In the genomic region with DNA sequence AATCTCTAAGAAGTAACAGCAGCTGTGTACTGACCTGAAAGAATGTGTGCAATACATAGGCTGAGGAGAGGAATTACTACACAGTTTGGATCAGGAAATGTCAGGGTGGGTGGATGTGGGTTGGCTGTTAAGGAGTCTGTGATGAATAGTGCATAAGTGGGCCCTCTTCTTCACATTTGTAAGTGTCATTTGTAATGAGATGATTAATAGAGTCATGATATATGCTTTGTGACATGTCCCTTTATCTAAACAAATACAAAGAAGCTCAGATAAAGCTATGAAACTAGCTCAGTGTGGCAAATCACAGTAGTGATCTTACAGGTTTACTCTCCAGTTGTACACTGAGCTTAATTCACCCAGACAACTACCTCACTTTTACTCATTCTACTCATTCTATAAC, we compare ENCODE assay signal across 23 mouse cellular contexts.
DNase-seq lines count a peak whose midpoint lies in the region; ATAC-seq lines count a peak whose summit lies in the region.
"Had no signal": no experiment of that assay in that cellular context is flagged by ENCODE, and none has a peak within 500 bp of the region (broad histone marks: within the 10 kb centered on the region; RNA-seq: fewer than 3 reads in every experiment).

No protein-coding gene starts in this region.

- H3K9ac ChIP-seq in limb, embryonic 11.5 days (ENCODE audit: low read length), result no peak overlapping the region
- H3K9ac ChIP-seq in forebrain, embryonic 15.5 days (replicated peaks), result no peak overlapping the region
- H3K9ac ChIP-seq: embryonic facial prominence, embryonic 12.5 days; forebrain, embryonic 13.5 days had no signal

- H3K27ac ChIP-seq in limb, embryonic 11.5 days (replicated peaks; ENCODE audit: low read depth, low read length), result no peak overlapping the region
- H3K27ac ChIP-seq in limb, embryonic 10.5 days, result no peak overlapping the region
- H3K27ac ChIP-seq in forebrain, embryonic 15.5 days (replicated peaks), result no peak overlapping the region
- H3K27ac ChIP-seq: embryonic facial prominence, embryonic 10.5 days; embryonic facial prominence, embryonic 12.5 days; forebrain, embryonic 13.5 days had no signal

- no peaks in the 10 kb centered on the region for H3K4me1 ChIP-seq in limb, embryonic 11.5 days (ENCODE audit: control insufficient read depth, insufficient read depth, low read length)
- no peaks in the 10 kb centered on the region for H3K4me1 ChIP-seq in limb, embryonic 10.5 days
- no peaks in the 10 kb centered on the region for H3K4me1 ChIP-seq in forebrain, embryonic 15.5 days
- H3K4me1 ChIP-seq: embryonic facial prominence, embryonic 10.5 days; embryonic facial prominence, embryonic 12.5 days; forebrain, embryonic 13.5 days had no signal

- no peak overlapping the region for H3K4me3 ChIP-seq in limb, embryonic 11.5 days (ENCODE audit: low read depth, low read length)
- no peak overlapping the region for H3K4me3 ChIP-seq in limb, embryonic 10.5 days
- no peak overlapping the region for H3K4me3 ChIP-seq in forebrain, embryonic 15.5 days
- H3K4me3 ChIP-seq: embryonic facial prominence, embryonic 10.5 days; embryonic facial prominence, embryonic 12.5 days; forebrain, embryonic 13.5 days had no signal

- H3K4me2 ChIP-seq in limb, embryonic 11.5 days (ENCODE audit: low read depth, severe bottlenecking), result no peak overlapping the region
- no peak overlapping the region for H3K4me2 ChIP-seq in forebrain, embryonic 15.5 days (replicated peaks)
- H3K4me2 ChIP-seq: embryonic facial prominence, embryonic 12.5 days; forebrain, embryonic 13.5 days had no signal

- H3K36me3 ChIP-seq in limb, embryonic 11.5 days (ENCODE audit: control insufficient read depth, insufficient read depth, low read length), result no peaks in the 10 kb centered on the region
- no peaks in the 10 kb centered on the region for H3K36me3 ChIP-seq in limb, embryonic 10.5 days
- H3K36me3 ChIP-seq in forebrain, embryonic 15.5 days, result no peaks in the 10 kb centered on the region
- H3K36me3 ChIP-seq: embryonic facial prominence, embryonic 10.5 days; embryonic facial prominence, embryonic 12.5 days; G1E had no signal

- H3K9me3 ChIP-seq in limb, embryonic 11.5 days (ENCODE audit: control insufficient read depth, low read length), result no peaks in the 10 kb centered on the region
- no peaks in the 10 kb centered on the region for H3K9me3 ChIP-seq in limb, embryonic 10.5 days (replicated peaks)
- H3K9me3 ChIP-seq in forebrain, embryonic 15.5 days, result no peaks in the 10 kb centered on the region
- H3K9me3 ChIP-seq: embryonic facial prominence, embryonic 10.5 days; embryonic facial prominence, embryonic 12.5 days; forebrain, embryonic 13.5 days had no signal

- no peak for DNase-seq in limb, embryonic 11.5 days (ENCODE audit: low spot score)
- DNase-seq in limb, embryonic 10.5 days (ENCODE audit: low spot score), result no peak
- peak; percentile 4 to 17 for DNase-seq in right cerebral cortex, adult 2 months (ENCODE audit: low spot score in 2 of 2)
- no peak for DNase-seq in right cerebral cortex, postnatal 25 days
- DNase-seq in retina, embryonic 14.5 days (ENCODE audit: low spot score), result peak; percentile 57
- DNase-seq in frontal cortex, postnatal 10 days (ENCODE audit: low spot score in 2 of 2), result no peak
- DNase-seq: adrenal gland, adult 2 months; adrenal gland, postnatal 10 days; adrenal gland, postnatal 25 days; B cell, adult 2 months; cerebellum, adult 11-12 months; cerebellum, adult 2 months; cerebellum, adult 9-10 months; cerebellum, postnatal 10 days; cerebellum, postnatal 25 days had no signal

- no peaks in the 10 kb centered on the region for H3K27me3 ChIP-seq in limb, embryonic 11.5 days (ENCODE audit: control insufficient read depth, insufficient read depth, low read length)
- no peaks in the 10 kb centered on the region for H3K27me3 ChIP-seq in limb, embryonic 10.5 days (ENCODE audit: low read depth, poor library complexity, severe bottlenecking)
- H3K27me3 ChIP-seq in forebrain, embryonic 15.5 days, result no peaks in the 10 kb centered on the region
- H3K27me3 ChIP-seq: CH12.LX; embryonic facial prominence, embryonic 12.5 days; forebrain, embryonic 13.5 days had no signal

- 0 out of 2 replicates have a peak, but pooled peaks have one; percentile 47 for ATAC-seq in limb, embryonic 11.5 days (ENCODE audit: insufficient number of reproducible peaks, low FRiP score, low TSS enrichment, low read depth)
- no peak for ATAC-seq in forebrain, embryonic 15.5 days (replicated peaks)
- ATAC-seq: CD4-positive, CD25-positive, alpha-beta regulatory T cell, adult 4 months; forebrain, embryonic 13.5 days; forebrain, embryonic 16.5 days had no signal

Comparison
In these comparisons a context has a peak if more than half of its experiments do, and no peak if none do; other contexts are left out.
1. DNase-seq: peak in right cerebral cortex, adult 2 months (2 of 2) and retina, embryonic 14.5 days (single experiment); none in limb, embryonic 11.5 days (single experiment), limb, embryonic 10.5 days (single experiment), right cerebral cortex, postnatal 25 days (single experiment) and frontal cortex, postnatal 10 days (0 of 2).